ENCODE assay signal across 11 mouse cellular contexts in the genomic region with DNA sequence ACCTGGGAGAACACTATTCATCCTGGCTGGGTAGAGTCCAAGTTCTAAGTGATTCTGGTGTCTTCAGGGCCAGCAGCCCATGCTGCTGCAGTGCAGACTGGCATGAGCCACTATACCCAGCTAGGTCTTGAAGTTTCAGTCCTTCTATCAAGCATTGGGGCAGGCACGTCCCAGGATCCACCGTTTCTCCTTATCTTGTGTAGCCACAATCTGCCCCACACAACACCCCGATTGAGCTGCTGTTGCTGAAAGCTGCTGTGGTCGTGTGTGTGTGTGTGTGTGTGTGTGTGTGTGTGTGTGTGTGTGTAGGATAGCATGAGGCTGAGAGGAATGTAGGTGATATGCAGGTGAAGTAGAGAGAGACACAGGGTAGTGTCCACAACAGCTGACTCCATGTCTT. TPM values are rescaled to one million over a fixed set of nuclear protein-coding genes. Genes with fewer than 3 reads are reported as not detected.
DNase-seq lines count a peak whose midpoint lies in the region; ATAC-seq and TF ChIP-seq lines count a peak whose summit lies in the region.
"Had no signal": no experiment of that assay in that cellular context is flagged by ENCODE, and none has a peak within 500 bp of the region (broad histone marks: within the 10 kb centered on the region; RNA-seq: fewer than 3 reads in every experiment).

No protein-coding gene starts in this region.

- H3K36me3 ChIP-seq in heart, embryonic 12.5 days, result peaks cover 32% of the 10 kb centered on the region
- peaks cover 56% of the 10 kb centered on the region for H3K36me3 ChIP-seq in heart, embryonic 10.5 days
- peaks cover 29% of the 10 kb centered on the region; the same call in 1 of the 2 replicates for H3K36me3 ChIP-seq in lung, embryonic 14.5 days (ENCODE audit: insufficient read depth)
- H3K36me3 ChIP-seq in hindbrain, embryonic 15.5 days, result no peaks in the 10 kb centered on the region

- H3K4me1 ChIP-seq in heart, embryonic 12.5 days (replicated peaks), result peaks cover 26% of the 10 kb centered on the region
- peaks cover 5% of the 10 kb centered on the region for H3K4me1 ChIP-seq in heart, embryonic 10.5 days
- H3K4me1 ChIP-seq in lung, embryonic 14.5 days (ENCODE audit: insufficient read depth), result peaks cover 21% of the 10 kb centered on the region
- peaks cover 34% of the 10 kb centered on the region for H3K4me1 ChIP-seq in hindbrain, embryonic 15.5 days (replicated peaks)
- H3K4me1 ChIP-seq in cerebellum, adult 2 months (ENCODE audit: control insufficient read depth, insufficient read depth, low read length), result peaks cover 17% of the 10 kb centered on the region

- H3K27ac ChIP-seq in heart, embryonic 12.5 days (ENCODE audit: poor library complexity, severe bottlenecking), result 0 out of 2 replicates have a peak overlapping the region, but pooled peaks have one; percentile 14
- H3K27ac ChIP-seq in heart, embryonic 10.5 days, result no peak overlapping the region
- H3K27ac ChIP-seq in lung, embryonic 14.5 days (ENCODE audit: low read depth), result peak overlapping the region; percentile 80; the same call in 1 of the 2 replicates
- H3K27ac ChIP-seq in hindbrain, embryonic 15.5 days (replicated peaks), result peak overlapping the region; percentile 61
- no peak overlapping the region for H3K27ac ChIP-seq in cerebellum, adult 2 months (ENCODE audit: insufficient read depth, low read length)
- H3K27ac ChIP-seq: limb, embryonic 13.5 days had no signal

- no peak overlapping the region for H3K4me3 ChIP-seq in heart, embryonic 12.5 days
- no peak overlapping the region for H3K4me3 ChIP-seq in heart, embryonic 10.5 days
- no peak overlapping the region for H3K4me3 ChIP-seq in lung, embryonic 14.5 days (ENCODE audit: low read depth, low read length)
- H3K4me3 ChIP-seq in hindbrain, embryonic 15.5 days, result no peak overlapping the region
- no peak overlapping the region for H3K4me3 ChIP-seq in cerebellum, adult 2 months (replicated peaks; ENCODE audit: insufficient read depth, low read depth, low read length)
- H3K4me3 ChIP-seq: limb, embryonic 13.5 days had no signal

- TF ChIP-seq POLR2A in cerebellum, adult 2 months (IDR thresholded peaks at IDR 0.05; ENCODE audit: borderline replicate concordance, insufficient read depth, low read length), result no peak

- H3K9me3 ChIP-seq in heart, embryonic 12.5 days (replicated peaks), result no peaks in the 10 kb centered on the region
- H3K9me3 ChIP-seq in heart, embryonic 10.5 days, result no peaks in the 10 kb centered on the region
- no peaks in the 10 kb centered on the region for H3K9me3 ChIP-seq in lung, embryonic 14.5 days (ENCODE audit: low read depth, low read length)
- H3K9me3 ChIP-seq in hindbrain, embryonic 15.5 days, result no peaks in the 10 kb centered on the region
- H3K9me3 ChIP-seq: limb, embryonic 13.5 days had no signal

- no peak for DNase-seq in heart, embryonic 10.5 days (ENCODE audit: low spot score)
- no peak for DNase-seq in lung, embryonic 14.5 days
- DNase-seq in lung, postnatal 4 days, result no peak
- DNase-seq in cerebellum, adult 2 months, result no peak
- no peak for DNase-seq in layer of hippocampus, postnatal 14 days (ENCODE audit: low spot score in 2 of 2)
- DNase-seq: forebrain, postnatal 0 days; spleen, adult 18-20 months had no signal

- no peak overlapping the region for H3K9ac ChIP-seq in heart, embryonic 12.5 days
- no peak overlapping the region for H3K9ac ChIP-seq in lung, embryonic 14.5 days
- H3K9ac ChIP-seq in hindbrain, embryonic 15.5 days, result no peak overlapping the region
- H3K9ac ChIP-seq: forebrain, postnatal 0 days; limb, embryonic 13.5 days had no signal

- 49% methylated on average over 4 of the region's 4 CpGs for WGBS in heart, embryonic 12.5 days
- WGBS in heart, embryonic 10.5 days, result 62% methylated on average over 4 of the region's 4 CpGs
- 73% methylated on average over 4 of the region's 4 CpGs for WGBS in lung, embryonic 14.5 days
- WGBS in hindbrain, embryonic 15.5 days, result 84% methylated on average over 4 of the region's 4 CpGs
- WGBS in cerebellum, adult 2 months, result 46% methylated on average over 4 of the region's 4 CpGs

- no peak for ATAC-seq in heart, embryonic 12.5 days (ENCODE audit: insufficient number of reproducible peaks, low FRiP score)
- no peak for ATAC-seq in lung, embryonic 14.5 days (ENCODE audit: insufficient read depth)
- ATAC-seq in hindbrain, embryonic 15.5 days (ENCODE audit: low FRiP score, low read depth), result no peak
- ATAC-seq in megakaryocyte-erythroid progenitor cell, adult 5-6 weeks (replicated peaks; ENCODE audit: low FRiP score, low TSS enrichment, poor library complexity, severe bottlenecking), result peak; percentile 81

- no peak overlapping the region for H3K4me2 ChIP-seq in heart, embryonic 12.5 days
- H3K4me2 ChIP-seq in lung, embryonic 14.5 days, result no peak overlapping the region
- H3K4me2 ChIP-seq in hindbrain, embryonic 15.5 days, result no peak overlapping the region
- H3K4me2 ChIP-seq: limb, embryonic 13.5 days had no signal

- H3K27me3 ChIP-seq in heart, embryonic 12.5 days (replicated peaks), result no peaks in the 10 kb centered on the region
- H3K27me3 ChIP-seq in heart, embryonic 10.5 days (ENCODE audit: insufficient read depth, poor library complexity, severe bottlenecking), result no peaks in the 10 kb centered on the region
- H3K27me3 ChIP-seq in lung, embryonic 14.5 days (ENCODE audit: insufficient read depth, low read length), result no peaks in the 10 kb centered on the region
- no peaks in the 10 kb centered on the region for H3K27me3 ChIP-seq in hindbrain, embryonic 15.5 days
- H3K27me3 ChIP-seq in cerebellum, adult 2 months (ENCODE audit: control insufficient read depth, insufficient read depth, low read length), result no peaks in the 10 kb centered on the region
- H3K27me3 ChIP-seq: limb, embryonic 13.5 days had no signal

- TF ChIP-seq CTCF in lung, embryonic 14.5 days (IDR thresholded peaks at IDR 0.05; ENCODE audit: low read depth), result no peak
- TF ChIP-seq CTCF in cerebellum, adult 2 months (IDR thresholded peaks at IDR 0.05; ENCODE audit: borderline replicate concordance, insufficient read depth, low read depth, low read length), result no peak

RNA-seq across cellular contexts. Expression of a gene that starts 20.8 kb away (rescaled TPM):
- 23.6 and 26.3 TPM in 2 replicates for polyA plus RNA-seq in heart, embryonic 12.5 days (2016; fragmentation: Nextera tagmentation; extraction: Ambion mirVana)
- polyA plus RNA-seq in heart, embryonic 10.5 days (2016; fragmentation: Nextera tagmentation; extraction: Ambion mirVana), result 17.5 and 29.3 TPM in 2 replicates
- polyA plus RNA-seq in lung, embryonic 14.5 days (2014; fragmentation: Nextera tagmentation; extraction: Ambion mirVana), result 38.6 and 41.7 TPM in 2 replicates
- polyA plus RNA-seq in hindbrain, embryonic 15.5 days (2015; fragmentation: Nextera tagmentation; extraction: Ambion mirVana), result 30.5 and 33.3 TPM in 2 replicates
- 20.7 and 21.9 TPM in 2 replicates for total RNA-seq in megakaryocyte-erythroid progenitor cell, adult 5-6 weeks (2014; fragmentation: Nextera tagmentation)
- total RNA-seq in megakaryocyte-erythroid progenitor cell, adult 5-6 weeks (2017), result 30.2 and 54.0 TPM in 2 replicates
- 25.1 and 25.3 TPM in 2 replicates for polyA plus RNA-seq in cerebellum, adult 2 months (2012; rRNA removed)
- total RNA-seq in layer of hippocampus, postnatal 14 days (2021), result 10 to 100 TPM; 27.0 to 28.5 TPM

Comparison
In these comparisons a context has a peak if more than half of its experiments do, and no peak if none do; other contexts are left out.
1. H3K27ac ChIP-seq: peak in heart, embryonic 12.5 days (single experiment), lung, embryonic 14.5 days (single experiment) and hindbrain, embryonic 15.5 days (single experiment); none in heart, embryonic 10.5 days (single experiment) and cerebellum, adult 2 months (single experiment).